Mouse (Mus musculus) liver, embryonic 16.5 days (tissue): Measurements from ENCODE around the gene Gm21954. TPM values are rescaled to one million over a fixed set of nuclear protein-coding genes. Genes with fewer than 3 reads are reported as not detected.

Experiments
- ATAC-seq: fragments of 200-750 bp; cut with Nextera tagmentation; 2 replicates; pipeline ENCODE4 v1.8.0; 2017; ENCODE audit warnings: low read depth, mild to moderate bottlenecking, moderate number of reproducible peaks, moderate library complexity
- H3K27ac ChIP-seq: fragments of 300-500 bp; sonication (generic); 2 replicates; pipeline ENCODE4 v1.5.1; 2014; ENCODE audit warnings: mild to moderate bottlenecking, low read length
- H3K27me3 ChIP-seq: fragments of 300-500 bp; sonication (generic); 2 replicates; pipeline ENCODE4 v1.6.1; 2014; ENCODE audit warnings: low read depth, low read length, mixed read lengths; ENCODE audit not compliant: control insufficient read depth, insufficient read depth
- H3K36me3 ChIP-seq: fragments of 300-500 bp; sonication (generic); 2 replicates; pipeline ENCODE4 v1.6.1; 2014; ENCODE audit warnings: mild to moderate bottlenecking; ENCODE audit not compliant: control insufficient read depth, insufficient read depth
- H3K4me1 ChIP-seq: fragments of 300-500 bp; sonication (generic); 2 replicates; pipeline ENCODE4 v1.6.1; 2014; ENCODE audit warnings: low read depth, low read length, mixed read lengths; ENCODE audit not compliant: control insufficient read depth
- H3K4me2 ChIP-seq: fragments of 300-500 bp; sonication (generic); 2 replicates; pipeline ENCODE4 v1.6.1; 2014; ENCODE audit warnings: low read depth, low read length, mixed read lengths
- H3K4me3 ChIP-seq: fragments of 300-500 bp; sonication (generic); 2 replicates; pipeline ENCODE4 v1.5.1; 2014; ENCODE audit warnings: low read depth, mild to moderate bottlenecking, low read length
- H3K9ac ChIP-seq: fragments of 300-500 bp; sonication (generic); 2 replicates; pipeline ENCODE4 v1.6.1; 2014; ENCODE audit warnings: low read depth, low read length
- H3K9me3 ChIP-seq: fragments of 300-500 bp; sonication (generic); replicated peaks from 2 replicates; pipeline ENCODE4 v1.6.1; 2016; ENCODE audit warnings: low read length; ENCODE audit not compliant: control insufficient read depth
- WGBS: fragments of 180-500 bp; shearing (Covaris S2); extraction: QIAGEN DNeasy Blood & Tissue Kit; methylation state at CpG from one replicate; pipeline ENCODE4 v1.1.7; 2014; ENCODE audit not compliant: insufficient replicate concordance; 5-methylcytosine and 5-hydroxymethylcytosine counted together
- polyA plus RNA-seq: library from polyadenylated mRNA; unstranded; fragments of >200 nt; fragmentation: Nextera tagmentation; extraction: Ambion mirVana; gene quantifications from 2 replicates; pipeline ENCODE4 v1.2.1, GENCODE M21; 2015

Gene Gm21954
- polyA plus RNA-seq, 1 experiment from 2014 or later, result not detected

- no peak overlapping the region for H3K27ac ChIP-seq
- 78% methylated on average over 1 of the region's 1 CpGs for WGBS
- no peak overlapping the region for H3K4me2 ChIP-seq
- no peak for ATAC-seq
- H3K36me3 ChIP-seq, result no peaks in the 10 kb centered on the region
- no peak overlapping the region for H3K9ac ChIP-seq
- H3K27me3 ChIP-seq, result no peaks in the 10 kb centered on the region
- H3K4me3 ChIP-seq, result no peak overlapping the region
- no peaks in the 10 kb centered on the region for H3K9me3 ChIP-seq
- no peaks in the 10 kb centered on the region for H3K4me1 ChIP-seq
These were observed 37.7 kb downstream of the Gm21954 start for GRCm38 (mm10) chr3:55434276-55434675.

DNA sequence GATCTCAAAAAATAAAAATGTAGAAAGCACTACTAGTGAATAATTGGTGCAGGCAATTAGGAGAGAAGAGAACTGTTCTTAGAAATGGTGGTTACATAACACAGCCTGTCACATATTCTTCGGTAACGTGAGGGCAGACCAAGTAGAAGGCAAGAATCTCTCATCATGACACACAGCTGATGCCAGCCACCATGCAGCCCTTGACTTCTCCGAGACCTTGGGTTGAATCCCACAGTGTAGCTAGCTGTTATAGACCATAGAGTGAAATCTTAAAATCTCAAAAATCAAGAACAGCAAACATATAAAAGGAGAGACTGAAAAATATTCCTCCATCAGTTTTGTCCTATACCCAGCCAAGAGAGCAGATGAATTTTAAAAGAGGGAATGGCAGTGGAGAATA is 40.8 kb downstream of the Gm21954 start:
- 64% methylated on average over 3 of the region's 3 CpGs for WGBS
- Histone ChIP-seq H3K4me2 (no peak overlapping the region), H3K9me3 (no peaks in the 10 kb centered on the region), H3K9ac (no peak overlapping the region), H3K27me3 (no peaks in the 10 kb centered on the region), H3K4me3 (no peak overlapping the region), H3K36me3 (no peaks in the 10 kb centered on the region), H3K4me1 (no peaks in the 10 kb centered on the region), H3K27ac (no peak overlapping the region)
- no peak for ATAC-seq

- 71% methylated on average over 2 of the region's 2 CpGs for WGBS
- no peak for ATAC-seq
- Histone ChIP-seq H3K4me3 (no peak overlapping the region), H3K27me3 (no peaks in the 10 kb centered on the region), H3K4me2 (no peak overlapping the region), H3K4me1 (no peaks in the 10 kb centered on the region), H3K36me3 (no peaks in the 10 kb centered on the region), H3K27ac (no peak overlapping the region), H3K9me3 (no peaks in the 10 kb centered on the region), H3K9ac (no peak overlapping the region)
These were observed 41.9 kb downstream of the Gm21954 start for GRCm38 (mm10) chr3:55430022-55430549.

DNA sequence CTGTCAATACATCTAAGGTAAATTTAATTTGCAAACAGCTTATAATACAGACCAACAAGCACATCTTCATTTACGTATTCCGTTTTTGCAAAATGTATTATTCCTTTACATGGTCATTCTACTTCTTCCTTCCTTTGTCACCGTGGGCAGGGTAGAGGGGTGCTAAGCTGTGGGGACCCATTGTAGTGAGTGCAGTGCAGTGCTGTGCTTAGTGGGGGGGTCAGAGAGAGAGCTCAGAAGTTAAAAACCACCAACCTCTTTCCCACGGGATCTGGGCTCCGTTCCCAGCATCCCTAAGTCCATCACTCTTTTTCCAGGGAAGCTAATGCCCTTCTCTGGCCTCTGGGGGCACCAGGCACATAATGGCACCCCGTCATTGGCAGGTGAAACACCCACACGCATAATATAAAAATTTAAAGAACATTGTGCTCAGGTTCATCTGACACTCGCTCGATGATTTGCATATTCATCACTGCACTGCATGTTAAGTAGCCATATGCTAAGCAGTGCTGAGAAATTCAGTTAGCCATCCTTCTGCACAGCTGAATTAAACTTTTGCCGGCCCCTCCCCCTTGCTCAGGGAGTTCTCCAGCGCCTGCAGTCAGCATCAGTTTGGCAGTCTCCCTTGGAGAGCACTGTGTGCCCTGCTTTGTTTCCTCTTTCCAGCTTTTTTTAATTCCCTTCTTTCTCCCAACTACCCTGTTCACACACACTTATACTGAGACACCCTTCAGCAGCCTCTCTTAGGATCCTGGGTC is 48.2 kb downstream of the Gm21954 start:
- ATAC-seq, result no peak

DNA sequence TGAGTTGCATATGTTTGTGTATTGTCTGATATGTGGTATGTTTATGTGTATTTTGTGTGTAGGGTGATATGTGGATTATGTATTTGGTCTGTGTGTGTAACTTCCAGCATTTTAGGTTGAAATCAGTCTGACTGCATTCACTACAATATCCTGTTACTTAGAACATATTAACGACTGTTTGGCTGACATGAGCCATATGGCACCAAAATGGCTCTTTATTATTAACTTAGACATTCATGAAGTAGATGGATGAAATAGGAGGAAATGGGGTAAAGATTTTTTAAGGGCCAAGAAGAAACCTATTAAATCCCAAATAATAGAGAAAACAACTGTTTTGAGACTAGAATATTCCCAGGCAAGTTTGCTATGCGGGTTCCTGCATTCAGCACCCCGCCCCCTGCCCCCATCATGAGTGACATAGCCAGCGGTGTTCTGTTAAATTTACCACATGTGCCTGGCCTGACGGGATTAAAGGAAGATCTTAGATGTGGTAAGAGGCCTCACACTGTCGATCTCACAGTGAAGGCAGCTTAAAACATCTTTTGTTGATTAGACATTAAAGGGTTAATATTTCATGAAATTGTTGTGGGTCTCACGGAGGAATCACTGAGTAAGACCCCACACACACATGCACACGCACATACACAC is 51.5 kb downstream of the Gm21954 start:
- no peak for ATAC-seq
- H3K27ac ChIP-seq, result no peak overlapping the region
- no peaks in the 10 kb centered on the region for H3K27me3 ChIP-seq
- no peaks in the 10 kb centered on the region for H3K9me3 ChIP-seq
- H3K4me3 ChIP-seq, result no peak overlapping the region
- H3K36me3 ChIP-seq, result no peaks in the 10 kb centered on the region
- no peak overlapping the region for H3K4me2 ChIP-seq
- 51% methylated on average over 8 of the region's 8 CpGs for WGBS
- no peaks in the 10 kb centered on the region for H3K4me1 ChIP-seq
- no peak overlapping the region for H3K9ac ChIP-seq

More for the DNA sequence above, 48.2 kb downstream of the Gm21954 start:
- Histone ChIP-seq H3K27me3 (no peaks in the 10 kb centered on the region), H3K9ac (no peak overlapping the region), H3K4me1 (no peaks in the 10 kb centered on the region), H3K27ac (no peak overlapping the region), H3K36me3 (no peaks in the 10 kb centered on the region), H3K4me3 (no peak overlapping the region), H3K4me2 (no peak overlapping the region), H3K9me3 (no peaks in the 10 kb centered on the region)
- WGBS, result 36% methylated on average over 11 of the region's 11 CpGs

DNA sequence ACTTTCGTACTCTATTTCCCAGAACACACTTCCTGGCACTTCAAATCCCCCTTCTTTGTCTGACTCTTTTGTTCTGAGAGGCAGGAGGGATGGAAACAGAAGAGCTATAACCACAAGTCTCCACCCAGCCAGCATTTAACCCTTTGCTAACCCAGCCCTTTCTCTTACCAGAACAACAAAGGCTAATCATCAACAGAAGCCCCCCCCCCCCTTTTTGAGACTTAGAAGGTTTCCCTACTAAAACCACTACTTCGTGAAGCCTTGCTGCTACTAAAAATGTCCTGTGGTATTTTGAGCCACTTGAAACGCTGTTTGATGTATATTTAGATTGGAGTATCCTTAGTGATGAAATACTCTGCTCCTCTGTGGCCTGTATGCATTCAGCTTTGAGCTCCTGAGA is 52.7 kb downstream of the Gm21954 start:
- H3K36me3 ChIP-seq, result no peaks in the 10 kb centered on the region
- H3K27me3 ChIP-seq, result no peaks in the 10 kb centered on the region
- no peak overlapping the region for H3K4me2 ChIP-seq
- H3K9me3 ChIP-seq, result no peaks in the 10 kb centered on the region
- no peaks in the 10 kb centered on the region for H3K4me1 ChIP-seq
- H3K27ac ChIP-seq, result no peak overlapping the region
- 21% methylated on average over 3 of the region's 3 CpGs for WGBS
- no peak overlapping the region for H3K9ac ChIP-seq
- no peak overlapping the region for H3K4me3 ChIP-seq
- no peak for ATAC-seq

DNA sequence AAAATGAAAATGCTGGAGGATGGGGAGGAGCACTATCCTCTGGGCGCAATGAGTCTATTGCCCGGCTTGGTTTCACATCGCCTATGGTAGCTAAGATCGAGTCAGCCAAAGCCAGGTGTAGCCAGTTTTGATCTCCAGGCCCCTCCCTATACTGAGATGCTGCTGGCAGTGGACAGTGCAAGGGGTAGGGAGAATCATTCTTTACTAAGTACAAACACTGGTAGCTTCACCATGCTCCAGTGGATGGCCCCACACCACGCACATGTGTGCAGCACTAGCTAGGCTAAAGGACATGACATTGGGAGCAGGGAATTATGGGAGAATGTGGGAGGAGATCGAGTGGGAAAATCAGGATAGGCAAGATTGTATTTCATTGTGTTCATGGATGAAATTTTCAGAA is 53.2 kb downstream of the Gm21954 start:
- no peak overlapping the region for H3K27ac ChIP-seq
- H3K9me3 ChIP-seq, result no peaks in the 10 kb centered on the region
- H3K4me2 ChIP-seq, result no peak overlapping the region
- H3K4me3 ChIP-seq, result no peak overlapping the region
- no peak for ATAC-seq
- H3K9ac ChIP-seq, result no peak overlapping the region
- H3K27me3 ChIP-seq, result no peaks in the 10 kb centered on the region
- no peaks in the 10 kb centered on the region for H3K36me3 ChIP-seq
- WGBS, result 53% methylated on average over 6 of the region's 6 CpGs
- H3K4me1 ChIP-seq, result no peaks in the 10 kb centered on the region

- Histone ChIP-seq H3K27me3 (no peaks in the 10 kb centered on the region), H3K4me1 (no peaks in the 10 kb centered on the region), H3K36me3 (no peaks in the 10 kb centered on the region), H3K9ac (no peak overlapping the region), H3K4me2 (no peak overlapping the region), H3K4me3 (no peak overlapping the region), H3K27ac (no peak overlapping the region), H3K9me3 (no peaks in the 10 kb centered on the region)
- WGBS, result 22% methylated on average over 14 of the region's 14 CpGs
- ATAC-seq, result no peak
These were observed 56.5 kb downstream of the Gm21954 start for GRCm38 (mm10) chr3:55415527-55415950.
